Mouse (Mus musculus) adrenal gland, postnatal 25 days (tissue): ENCODE results near the gene Gbp4. TPM values are rescaled to one million over a fixed set of nuclear protein-coding genes. Genes with fewer than 3 reads are reported as not detected.
"Not testable (repeated sequence)": the region's sequence is repeated elsewhere in the genome, so short reads cannot be mapped to it uniquely, and the experiment has no call there.

ENCODE experiments used
- DNase-seq: peaks from one replicate; pipeline ENCODE4 v3.0.0; 2021; ENCODE audit warnings: mixed read lengths
- long read RNA-seq: library from polyadenylated mRNA; stranded (forward); transcript quantifications from one replicate; pipeline ENCODE4 v2.0.0, GENCODE M21; 2021
- total RNA-seq: library from RNA; stranded (reverse); gene quantifications from 2 replicates; pipeline ENCODE4 v1.2.3, GENCODE M21; 2021

The Gbp4 gene
- 4.0 and 4.7 TPM in 2 replicates for total RNA-seq
- long read RNA-seq, full-length matches to known transcripts = 2 of 5 reads
- long read RNA-seq, partial matches to known transcripts = 0 of 5 reads
- long read RNA-seq, other reads (novel, unspliced or antisense) = 3 of 5 reads

- DNase-seq = not testable (repeated sequence)
These were observed at the start of gene Gbp4, which contains the start of the genes Gbp9 and Gbp8 for GRCm38 (mm10) chr5:105139409-105140088. Gene Gbp4, minus strand, starts transcription at chr5:105139586. Gene Gbp9, minus strand, starts transcription at chr5:105139539. Gene Gbp8, minus strand, starts transcription at chr5:105139540.

- DNase-seq = no peak
These were observed 42.1 kb upstream of the Gbp4 start for GRCm38 (mm10) chr5:105181446-105181845.

- no peak for DNase-seq
These were observed 17.2 kb upstream of the Gbp4 start for GRCm38 (mm10) chr5:105156582-105156981.

GRCm38 (mm10) chr5:105154049-105154448 lies 14.7 kb upstream of the Gbp4 start:
- DNase-seq = no peak

GRCm38 (mm10) chr5:105148062-105148461 lies 8.7 kb upstream of the Gbp4 start:
- DNase-seq = not testable (repeated sequence)

GRCm38 (mm10) chr5:105146447-105146846 lies 7.1 kb upstream of the Gbp4 start:
- DNase-seq = no peak

- not testable (repeated sequence) for DNase-seq
These were observed 6.3 kb upstream of the Gbp4 start for GRCm38 (mm10) chr5:105145731-105146130.

- DNase-seq = not testable (repeated sequence)
These were observed 864 bp upstream of the Gbp4 start for GRCm38 (mm10) chr5:105140089-105140810.

- DNase-seq = no peak
These were observed 480 bp downstream of the Gbp4 start for GRCm38 (mm10) chr5:105138906-105139305.

GRCm38 (mm10) chr5:105136706-105137304 lies 2.6 kb downstream of the Gbp4 start:
- DNase-seq = not testable (repeated sequence)

GRCm38 (mm10) chr5:105121731-105122130 lies 17.7 kb downstream of the Gbp4 start:
- not testable (repeated sequence) for DNase-seq

GRCm38 (mm10) chr5:105115740-105116139 lies 23.6 kb downstream of the Gbp4 start:
- DNase-seq = no peak

GRCm38 (mm10) chr5:105114696-105115095 lies 24.7 kb downstream of the Gbp4 start:
- no peak for DNase-seq

- no peak for DNase-seq
These were observed 25.7 kb downstream of the Gbp4 start for GRCm38 (mm10) chr5:105113656-105114055.

- peak; percentile 39 for DNase-seq
These were observed 29.0 kb downstream of the Gbp4 start for GRCm38 (mm10) chr5:105110271-105110852.

GRCm38 (mm10) chr5:105109775-105110174 lies 29.6 kb downstream of the Gbp4 start:
- DNase-seq = not testable (repeated sequence)

- DNase-seq = not testable (repeated sequence)
These were observed 33.7 kb downstream of the Gbp4 start for GRCm38 (mm10) chr5:105105689-105106088.

- DNase-seq = no peak
These were observed 57.5 kb downstream of the Gbp4 start for GRCm38 (mm10) chr5:105081900-105082299.

- not testable (repeated sequence) for DNase-seq
These were observed 71.0 kb downstream of the Gbp4 start for GRCm38 (mm10) chr5:105068356-105068755.
